Mouse (Mus musculus) forebrain, embryonic 15.5 days (tissue): ENCODE results near the gene Gpr34. TPM values are rescaled to one million over a fixed set of nuclear protein-coding genes. Genes with fewer than 3 reads are reported as not detected.

Source experiments
- ATAC-seq: fragments of 200-750 bp; cut with Nextera tagmentation; replicated peaks from 2 replicates; pipeline ENCODE4 v1.8.0; 2017; ENCODE audit warnings: mild to moderate bottlenecking, moderate TSS enrichment, moderate library complexity
- H3K27ac ChIP-seq: fragments of 300-500 bp; sonication (generic); replicated peaks from 2 replicates; pipeline ENCODE4 v1.5.1; 2015; ENCODE audit warnings: mild to moderate bottlenecking, inconsistent platforms
- H3K27me3 ChIP-seq: fragments of 300-500 bp; sonication (generic); 2 replicates; pipeline ENCODE4 v1.6.1; 2015; ENCODE audit warnings: inconsistent platforms
- H3K36me3 ChIP-seq: fragments of 300-500 bp; sonication (generic); 2 replicates; pipeline ENCODE4 v1.6.1; 2015; ENCODE audit warnings: mild to moderate bottlenecking, inconsistent platforms
- H3K4me1 ChIP-seq: fragments of 300-500 bp; sonication (generic); 2 replicates; pipeline ENCODE4 v1.6.1; 2015; ENCODE audit warnings: inconsistent platforms
- H3K4me2 ChIP-seq: fragments of 300-500 bp; sonication (generic); replicated peaks from 2 replicates; pipeline ENCODE4 v1.6.1; 2015; ENCODE audit warnings: mild to moderate bottlenecking, inconsistent platforms
- H3K4me3 ChIP-seq: fragments of 300-500 bp; sonication (generic); 2 replicates; pipeline ENCODE4 v1.5.1; 2015; ENCODE audit warnings: mild to moderate bottlenecking, inconsistent platforms
- H3K9ac ChIP-seq: fragments of 300-500 bp; sonication (generic); replicated peaks from 2 replicates; pipeline ENCODE4 v1.6.1; 2015; ENCODE audit warnings: mild to moderate bottlenecking, inconsistent platforms
- H3K9me3 ChIP-seq: fragments of 300-500 bp; sonication (generic); 2 replicates; pipeline ENCODE4 v1.6.1; 2016; ENCODE audit warnings: inconsistent platforms
- WGBS: fragments of 180-500 bp; shearing (Covaris S2); methylation state at CpG from one replicate; pipeline ENCODE4 v1.1.7; 2015; ENCODE audit warnings: mixed read lengths; 5-methylcytosine and 5-hydroxymethylcytosine counted together
- polyA plus RNA-seq: library from polyadenylated mRNA; unstranded; fragments of >200 nt; fragmentation: Nextera tagmentation; extraction: Ambion mirVana; gene quantifications from 2 replicates; pipeline ENCODE4 v1.2.1, GENCODE M21; 2015

Gpr34 gene
- 3.4 and 3.5 TPM in 2 replicates for polyA plus RNA-seq

DNA sequence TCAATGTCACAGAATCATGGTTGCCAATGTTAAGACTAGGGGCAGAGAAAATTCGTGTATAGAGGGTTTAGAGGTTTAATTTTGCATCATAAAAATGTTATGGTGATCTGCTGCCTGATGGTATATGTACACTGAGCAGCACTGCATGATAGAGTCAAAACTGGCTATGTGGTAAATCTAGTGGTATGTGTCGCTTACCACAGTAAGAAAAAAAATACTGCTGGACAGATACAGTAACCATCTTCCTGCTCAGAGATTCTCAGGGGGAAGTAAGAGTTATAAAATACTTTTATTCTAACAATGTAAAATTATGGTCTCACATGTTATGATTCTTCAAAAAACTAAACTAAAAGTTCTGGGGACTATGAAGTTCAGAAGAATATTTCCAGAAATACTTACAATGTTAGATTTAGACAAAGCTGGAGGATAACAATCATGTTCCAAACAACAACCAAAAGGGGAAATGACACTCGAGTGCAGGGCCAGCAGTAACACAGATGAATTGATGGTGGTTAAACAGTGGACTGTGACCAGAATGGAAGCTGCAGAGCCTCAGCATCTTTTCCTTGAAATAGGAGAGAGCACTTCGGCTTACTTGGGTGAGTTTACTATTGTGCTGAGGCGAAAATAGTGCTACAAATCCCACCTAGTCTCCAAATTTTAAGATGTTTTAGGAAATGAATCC is at the start of gene Gpr34:
Gpr34 (plus strand) TSS at position 491 of the 685 bp plus-strand sequence.
- Histone ChIP-seq H3K9me3 (no peaks in the 10 kb centered on the region), H3K4me3 (no peak within 1 kb of the TSS), H3K27ac (no peak within 1 kb of the TSS), H3K4me2 (no peak within 1 kb of the TSS), H3K9ac (no peak within 1 kb of the TSS), H3K4me1 (no peaks in the 10 kb centered on the region), H3K27me3 (no peaks in the 10 kb centered on the region), H3K36me3 (no peaks in the 10 kb centered on the region)
- no peak for ATAC-seq
- WGBS, result 75% methylated on average over 5 of the region's 5 CpGs

- Histone ChIP-seq H3K9me3 (no peaks in the 10 kb centered on the region), H3K4me3 (no peak overlapping the region), H3K36me3 (no peaks in the 10 kb centered on the region), H3K4me1 (no peaks in the 10 kb centered on the region), H3K9ac (no peak overlapping the region), H3K27me3 (no peaks in the 10 kb centered on the region), H3K27ac (no peak overlapping the region), H3K4me2 (no peak overlapping the region)
- ATAC-seq, result no peak
- WGBS, result 86% methylated on average over 2 of the region's 2 CpGs
These were observed 32.5 kb upstream of the Gpr34 start for GRCm38 (mm10) chrX:13599373-13599772.

GRCm38 (mm10) chrX:13599966-13600365 is 31.9 kb upstream of the Gpr34 start:
- no peak overlapping the region for H3K27ac ChIP-seq
- no peak overlapping the region for H3K4me2 ChIP-seq
- H3K4me3 ChIP-seq, result no peak overlapping the region
- H3K9ac ChIP-seq, result no peak overlapping the region
- WGBS, result 81% methylated on average over 1 of the region's 1 CpGs
- no peaks in the 10 kb centered on the region for H3K9me3 ChIP-seq
- no peak for ATAC-seq
- H3K36me3 ChIP-seq, result no peaks in the 10 kb centered on the region
- no peaks in the 10 kb centered on the region for H3K27me3 ChIP-seq
- H3K4me1 ChIP-seq, result no peaks in the 10 kb centered on the region

GRCm38 (mm10) chrX:13606741-13607140 is 25.1 kb upstream of the Gpr34 start:
- H3K4me1 ChIP-seq, result no peaks in the 10 kb centered on the region
- WGBS, result 77% methylated on average over 3 of the region's 3 CpGs
- H3K9me3 ChIP-seq, result no peaks in the 10 kb centered on the region
- H3K36me3 ChIP-seq, result no peaks in the 10 kb centered on the region
- H3K27ac ChIP-seq, result no peak overlapping the region
- no peak overlapping the region for H3K4me3 ChIP-seq
- ATAC-seq, result no peak
- no peaks in the 10 kb centered on the region for H3K27me3 ChIP-seq
- no peak overlapping the region for H3K4me2 ChIP-seq
- no peak overlapping the region for H3K9ac ChIP-seq

GRCm38 (mm10) chrX:13607752-13608151 is 24.1 kb upstream of the Gpr34 start:
- H3K27me3 ChIP-seq, result no peaks in the 10 kb centered on the region
- 45% methylated on average over 3 of the region's 3 CpGs for WGBS
- H3K36me3 ChIP-seq, result no peaks in the 10 kb centered on the region
- H3K4me3 ChIP-seq, result no peak overlapping the region
- H3K27ac ChIP-seq, result no peak overlapping the region
- no peak overlapping the region for H3K9ac ChIP-seq
- H3K4me1 ChIP-seq, result no peaks in the 10 kb centered on the region
- ATAC-seq, result no peak
- no peak overlapping the region for H3K4me2 ChIP-seq
- H3K9me3 ChIP-seq, result no peaks in the 10 kb centered on the region

GRCm38 (mm10) chrX:13611114-13611513 is 20.8 kb upstream of the Gpr34 start:
- H3K4me1 ChIP-seq, result no peaks in the 10 kb centered on the region
- no peak overlapping the region for H3K4me2 ChIP-seq
- ATAC-seq, result no peak
- H3K9me3 ChIP-seq, result no peaks in the 10 kb centered on the region
- H3K27me3 ChIP-seq, result no peaks in the 10 kb centered on the region
- WGBS, result 91% methylated on average over 5 of the region's 5 CpGs
- no peaks in the 10 kb centered on the region for H3K36me3 ChIP-seq
- H3K4me3 ChIP-seq, result no peak overlapping the region
- H3K9ac ChIP-seq, result no peak overlapping the region
- H3K27ac ChIP-seq, result no peak overlapping the region

- Histone ChIP-seq H3K9me3 (no peaks in the 10 kb centered on the region), H3K36me3 (no peaks in the 10 kb centered on the region), H3K4me3 (no peak overlapping the region), H3K9ac (no peak overlapping the region), H3K4me2 (no peak overlapping the region), H3K27me3 (no peaks in the 10 kb centered on the region), H3K27ac (no peak overlapping the region), H3K4me1 (no peaks in the 10 kb centered on the region)
- WGBS, result 78% methylated on average over 2 of the region's 2 CpGs
- no peak for ATAC-seq
These were observed 19.8 kb upstream of the Gpr34 start for GRCm38 (mm10) chrX:13612115-13612514.

GRCm38 (mm10) chrX:13616726-13617125 is 15.2 kb upstream of the Gpr34 start:
- Histone ChIP-seq H3K4me1 (no peaks in the 10 kb centered on the region), H3K27me3 (no peaks in the 10 kb centered on the region), H3K27ac (no peak overlapping the region), H3K9me3 (no peaks in the 10 kb centered on the region), H3K4me2 (no peak overlapping the region), H3K9ac (no peak overlapping the region), H3K36me3 (no peaks in the 10 kb centered on the region), H3K4me3 (no peak overlapping the region)
- 67% methylated on average over 1 of the region's 1 CpGs for WGBS
- ATAC-seq, result no peak

GRCm38 (mm10) chrX:13617294-13617693 is 14.6 kb upstream of the Gpr34 start:
- Histone ChIP-seq H3K27me3 (no peaks in the 10 kb centered on the region), H3K9me3 (no peaks in the 10 kb centered on the region), H3K27ac (no peak overlapping the region), H3K9ac (no peak overlapping the region), H3K4me2 (no peak overlapping the region), H3K36me3 (no peaks in the 10 kb centered on the region), H3K4me3 (no peak overlapping the region), H3K4me1 (no peaks in the 10 kb centered on the region)
- 95% methylated on average over 1 of the region's 1 CpGs for WGBS
- ATAC-seq, result no peak

GRCm38 (mm10) chrX:13618476-13618875 is 13.4 kb upstream of the Gpr34 start:
- Histone ChIP-seq H3K4me3 (no peak overlapping the region), H3K36me3 (no peaks in the 10 kb centered on the region), H3K4me1 (no peaks in the 10 kb centered on the region), H3K4me2 (no peak overlapping the region), H3K9ac (no peak overlapping the region), H3K9me3 (no peaks in the 10 kb centered on the region), H3K27ac (no peak overlapping the region), H3K27me3 (no peaks in the 10 kb centered on the region)
- ATAC-seq, result no peak
- WGBS, result 66% methylated on average over 4 of the region's 4 CpGs

DNA sequence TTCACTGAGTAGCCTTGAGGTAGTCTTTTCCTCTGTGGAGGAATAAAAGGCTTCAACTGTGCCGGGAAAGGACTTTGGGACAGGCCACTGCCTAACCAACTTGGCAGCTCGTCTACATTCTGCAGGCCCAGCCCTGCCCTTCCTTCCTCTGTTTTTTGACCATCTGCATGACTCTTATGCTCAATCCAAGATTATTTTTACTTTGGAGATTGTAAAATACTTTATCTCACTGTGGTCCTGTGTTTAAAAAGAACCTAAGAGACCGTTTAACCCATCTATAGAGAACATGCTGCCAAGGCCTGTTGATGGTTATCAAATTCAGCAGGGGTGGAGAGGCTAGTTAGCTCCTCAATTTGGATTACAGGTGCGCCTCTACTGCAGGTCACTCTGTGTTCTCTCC is 10.4 kb upstream of the Gpr34 start:
- Histone ChIP-seq H3K9me3 (no peaks in the 10 kb centered on the region), H3K27ac (no peak overlapping the region), H3K4me1 (no peaks in the 10 kb centered on the region), H3K36me3 (no peaks in the 10 kb centered on the region), H3K4me2 (no peak overlapping the region), H3K9ac (no peak overlapping the region), H3K27me3 (no peaks in the 10 kb centered on the region), H3K4me3 (no peak overlapping the region)
- 85% methylated on average over 4 of the region's 4 CpGs for whole genome bisulfite sequencing
- ATAC-seq, result no peak

DNA sequence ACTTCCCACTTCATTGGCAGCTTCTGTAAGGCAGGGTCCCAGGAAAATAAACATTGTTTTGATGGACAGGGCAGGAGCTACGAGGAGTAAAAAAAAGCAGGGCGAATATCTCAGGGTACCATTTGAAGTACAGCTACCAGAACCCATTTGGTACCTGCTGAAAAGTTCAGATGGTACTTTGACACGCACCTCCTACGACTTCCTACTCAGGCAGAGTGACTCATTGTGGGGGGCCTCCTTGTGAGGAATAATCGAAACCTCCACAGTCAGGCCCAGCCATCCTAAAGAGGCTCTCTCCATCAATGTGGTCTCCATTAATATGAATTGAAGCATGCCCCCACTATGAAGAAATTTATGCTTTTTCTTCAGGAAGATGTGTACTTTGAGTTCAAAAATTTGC is 9.2 kb upstream of the Gpr34 start:
- no peaks in the 10 kb centered on the region for H3K9me3 ChIP-seq
- WGBS, result 83% methylated on average over 5 of the region's 5 CpGs
- H3K4me3 ChIP-seq, result no peak overlapping the region
- H3K27ac ChIP-seq, result no peak overlapping the region
- H3K27me3 ChIP-seq, result no peaks in the 10 kb centered on the region
- H3K4me1 ChIP-seq, result no peaks in the 10 kb centered on the region
- H3K36me3 ChIP-seq, result no peaks in the 10 kb centered on the region
- no peak overlapping the region for H3K9ac ChIP-seq
- no peak for ATAC-seq
- no peak overlapping the region for H3K4me2 ChIP-seq

DNA sequence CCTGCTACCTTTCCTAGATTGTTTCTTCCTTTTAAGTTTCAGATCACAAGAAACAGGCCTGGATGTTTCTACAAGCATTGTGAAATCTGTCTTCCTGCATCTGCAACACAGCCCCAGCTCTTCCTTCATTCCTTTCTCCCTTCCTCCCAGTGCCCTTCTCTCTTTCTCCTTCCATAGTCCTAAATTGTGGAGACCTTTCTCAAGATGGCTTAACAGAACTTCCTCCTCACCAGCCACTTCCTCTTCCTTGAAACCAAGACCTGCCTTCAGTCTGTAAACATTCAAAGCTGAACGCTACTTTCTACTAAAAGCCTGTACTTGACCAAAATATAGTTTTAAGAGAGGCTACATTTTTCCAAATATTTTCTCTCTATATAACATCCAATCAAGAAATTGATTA is 4.5 kb downstream of the Gpr34 start:
- Histone ChIP-seq H3K9ac (no peak overlapping the region), H3K27me3 (no peaks in the 10 kb centered on the region), H3K9me3 (no peaks in the 10 kb centered on the region), H3K27ac (no peak overlapping the region), H3K4me3 (no peak overlapping the region), H3K4me2 (no peak overlapping the region), H3K4me1 (no peaks in the 10 kb centered on the region), H3K36me3 (no peaks in the 10 kb centered on the region)
- 97% methylated on average over 1 of the region's 1 CpGs for WGBS
- ATAC-seq, result no peak
